8 mouse cellular contexts compared by ENCODE assay signal in the genomic region with DNA sequence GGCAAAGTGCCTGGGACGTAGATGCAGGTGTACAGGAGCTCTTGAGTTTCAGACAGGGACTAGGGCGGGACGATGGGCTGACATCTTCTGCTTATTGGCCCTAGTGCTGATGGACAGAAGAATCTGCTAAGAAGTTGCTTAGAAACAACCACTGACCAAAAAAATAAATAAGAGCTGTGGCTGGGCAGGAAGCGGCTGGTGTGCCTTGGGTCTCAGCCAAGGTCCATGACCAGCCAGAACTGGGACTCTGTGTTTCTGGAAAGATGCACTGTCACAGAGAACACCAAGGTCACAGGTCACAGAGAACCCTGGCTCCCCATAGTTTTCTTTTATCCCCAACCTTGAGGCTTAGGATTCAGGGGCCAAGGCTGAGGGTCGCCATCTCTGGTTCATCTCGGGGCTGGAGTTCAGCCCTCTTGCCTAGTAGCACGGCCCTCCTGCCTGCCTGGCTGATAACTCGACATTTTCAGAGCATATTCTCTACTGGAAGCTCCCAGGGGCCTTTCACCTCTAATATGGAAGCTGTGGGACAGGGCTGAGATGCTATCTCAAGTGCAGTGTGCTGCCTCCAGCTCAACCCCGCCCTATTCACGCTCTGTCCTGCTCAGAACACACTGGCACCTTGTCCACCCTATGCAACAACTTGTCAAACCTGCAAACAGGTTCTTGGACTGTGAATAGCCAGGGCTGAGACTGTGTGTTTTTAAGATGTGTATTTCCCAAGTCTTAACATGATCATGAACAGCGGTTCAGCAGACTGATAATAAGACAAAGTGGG. TPM values are rescaled to one million over a fixed set of nuclear protein-coding genes. Genes with fewer than 3 reads are reported as not detected.
A peak's percentile ranks its signal among the peaks of the same experiment; 100 is the strongest.
DNase-seq lines count a peak whose midpoint lies in the region; ATAC-seq and TF ChIP-seq lines count a peak whose summit lies in the region.

No protein-coding gene starts in this region.

- no peaks in the 10 kb centered on the region for H3K27me3 ChIP-seq in hindbrain, postnatal 0 days (ENCODE audit: insufficient read depth, low read length)
- no peaks in the 10 kb centered on the region for H3K27me3 ChIP-seq in hindbrain, embryonic 14.5 days (ENCODE audit: control insufficient read depth, insufficient read depth, low read length)
- H3K27me3 ChIP-seq in kidney, postnatal 0 days (ENCODE audit: insufficient read depth, low read length): no peaks in the 10 kb centered on the region
- no peaks in the 10 kb centered on the region for H3K27me3 ChIP-seq in megakaryocyte, embryonic 14.5 days (replicated peaks)
- no peaks in the 10 kb centered on the region for H3K27me3 ChIP-seq in intestine, postnatal 0 days (replicated peaks; ENCODE audit: control insufficient read depth, insufficient read depth, low read length)

- peak; percentile 36 for ATAC-seq in hindbrain, postnatal 0 days
- no peak for ATAC-seq in hindbrain, embryonic 14.5 days (ENCODE audit: low FRiP score)
- ATAC-seq in erythroid progenitor cell, adult 5-6 weeks (replicated peaks; ENCODE audit: low FRiP score, poor library complexity, severe bottlenecking): 0 out of 2 replicates have a peak, but pooled peaks have one; percentile 6
- ATAC-seq in kidney, postnatal 0 days (replicated peaks; ENCODE audit: low FRiP score, low read depth): no peak
- ATAC-seq in intestine, postnatal 0 days: no peak

- no peaks in the 10 kb centered on the region for H3K36me3 ChIP-seq in hindbrain, postnatal 0 days (ENCODE audit: insufficient read depth, low read length)
- peaks cover 25% of the 10 kb centered on the region for H3K36me3 ChIP-seq in hindbrain, embryonic 14.5 days (replicated peaks; ENCODE audit: control insufficient read depth, insufficient read depth)
- H3K36me3 ChIP-seq in kidney, postnatal 0 days (ENCODE audit: insufficient read depth, low read length): 0 out of 2 replicates have a peak, but pooled peaks cover 3% of the 10 kb centered on the region
- peaks cover 56% of the 10 kb centered on the region for H3K36me3 ChIP-seq in megakaryocyte, embryonic 14.5 days (replicated peaks; ENCODE audit: low read length)
- peaks cover 11% of the 10 kb centered on the region; the same call in 1 of the 2 replicates for H3K36me3 ChIP-seq in intestine, postnatal 0 days (ENCODE audit: control insufficient read depth, insufficient read depth)

- no peak overlapping the region for H3K4me3 ChIP-seq in hindbrain, postnatal 0 days (ENCODE audit: low read length)
- H3K4me3 ChIP-seq in hindbrain, embryonic 14.5 days (replicated peaks; ENCODE audit: low read length): no peak overlapping the region
- no peak overlapping the region for H3K4me3 ChIP-seq in kidney, postnatal 0 days (replicated peaks; ENCODE audit: low read depth, low read length)
- peak overlapping the region; percentile 42 for H3K4me3 ChIP-seq in megakaryocyte, embryonic 14.5 days (replicated peaks)
- no peak overlapping the region for H3K4me3 ChIP-seq in intestine, postnatal 0 days (ENCODE audit: low read depth, low read length)

- H3K27ac ChIP-seq in hindbrain, postnatal 0 days: no peak overlapping the region
- H3K27ac ChIP-seq in hindbrain, embryonic 14.5 days: no peak overlapping the region
- no peak overlapping the region for H3K27ac ChIP-seq in kidney, postnatal 0 days
- H3K27ac ChIP-seq in intestine, postnatal 0 days (ENCODE audit: low read depth, low read length): no peak overlapping the region

- H3K9ac ChIP-seq in hindbrain, postnatal 0 days (replicated peaks; ENCODE audit: low read length): no peak overlapping the region
- no peak overlapping the region for H3K9ac ChIP-seq in hindbrain, embryonic 14.5 days
- no peak overlapping the region for H3K9ac ChIP-seq in kidney, postnatal 0 days (ENCODE audit: low read depth, low read length)
- H3K9ac ChIP-seq in intestine, postnatal 0 days (ENCODE audit: low read depth, low read length): no peak overlapping the region

- no peaks in the 10 kb centered on the region for H3K9me3 ChIP-seq in hindbrain, postnatal 0 days (ENCODE audit: low read length)
- no peaks in the 10 kb centered on the region for H3K9me3 ChIP-seq in hindbrain, embryonic 14.5 days (ENCODE audit: control insufficient read depth, low read length)
- no peaks in the 10 kb centered on the region for H3K9me3 ChIP-seq in kidney, postnatal 0 days (replicated peaks; ENCODE audit: low read length)
- H3K9me3 ChIP-seq in megakaryocyte, embryonic 14.5 days: no peaks in the 10 kb centered on the region
- no peaks in the 10 kb centered on the region for H3K9me3 ChIP-seq in intestine, postnatal 0 days (ENCODE audit: control insufficient read depth)

- TF ChIP-seq CTCF in hindbrain, postnatal 0 days (IDR thresholded peaks at IDR 0.05; ENCODE audit: low read depth): no peak
- no peak for TF ChIP-seq CTCF in kidney, postnatal 0 days (IDR thresholded peaks at IDR 0.05; ENCODE audit: low read depth)
- no peak for TF ChIP-seq CTCF in intestine, postnatal 0 days (IDR thresholded peaks at IDR 0.05; ENCODE audit: low read depth)

- no peaks in the 10 kb centered on the region for H3K4me1 ChIP-seq in hindbrain, postnatal 0 days (ENCODE audit: insufficient read depth, low read length)
- no peaks in the 10 kb centered on the region for H3K4me1 ChIP-seq in hindbrain, embryonic 14.5 days (replicated peaks; ENCODE audit: control insufficient read depth, insufficient read depth, low read length)
- H3K4me1 ChIP-seq in kidney, postnatal 0 days (replicated peaks; ENCODE audit: insufficient read depth, low read length): 0 out of 2 replicates have a peak, but pooled peaks cover 6% of the 10 kb centered on the region
- H3K4me1 ChIP-seq in megakaryocyte, embryonic 14.5 days: peaks cover 72% of the 10 kb centered on the region
- H3K4me1 ChIP-seq in intestine, postnatal 0 days (replicated peaks; ENCODE audit: control insufficient read depth, insufficient read depth, low read length): no peaks in the 10 kb centered on the region

- no peak overlapping the region for H3K4me2 ChIP-seq in hindbrain, postnatal 0 days (ENCODE audit: low read depth, low read length)
- H3K4me2 ChIP-seq in hindbrain, embryonic 14.5 days (replicated peaks): no peak overlapping the region
- H3K4me2 ChIP-seq in kidney, postnatal 0 days (ENCODE audit: low read length): no peak overlapping the region
- H3K4me2 ChIP-seq in intestine, postnatal 0 days (replicated peaks; ENCODE audit: low read depth): no peak overlapping the region

- intact Hi-C loops in left cerebral cortex, postnatal 4 days (cut with DNase I): no loop called here

- DNase-seq in hindbrain, postnatal 0 days (ENCODE audit: low spot score): peak; percentile 17
- DNase-seq in hindbrain, embryonic 14.5 days (ENCODE audit: low spot score): no peak
- DNase-seq in kidney, postnatal 0 days (ENCODE audit: low spot score): peak; percentile 25
- DNase-seq in natural killer cell, adult 2 months (ENCODE audit: low spot score in 2 of 2): no peak
- no peak for DNase-seq in left cerebral cortex, postnatal 4 days

- 69% methylated on average over 11 of the region's 11 CpGs for WGBS in hindbrain, postnatal 0 days
- 84% methylated on average over 11 of the region's 11 CpGs for WGBS in hindbrain, embryonic 14.5 days
- 76% methylated on average over 11 of the region's 11 CpGs for WGBS in kidney, postnatal 0 days
- WGBS in intestine, postnatal 0 days: 79% methylated on average over 11 of the region's 11 CpGs

RNA-seq across cellular contexts. Expression of gene Ecm1, which starts 6.4 kb away (rescaled TPM):
- total RNA-seq in hindbrain, postnatal 0 days (2014; rRNA removed): 11.4 and 14.3 TPM in 2 replicates
- polyA plus RNA-seq in hindbrain, postnatal 0 days (2015; fragmentation: Nextera tagmentation; extraction: Ambion mirVana): 8.9 and 11.4 TPM in 2 replicates
- 11.1 and 12.5 TPM in 2 replicates for polyA plus RNA-seq in hindbrain, embryonic 14.5 days (2014; fragmentation: Nextera tagmentation; extraction: Ambion mirVana)
- total RNA-seq in erythroid progenitor cell, adult 5-6 weeks (2015; ENCODE audit: low replicate concordance): 6.5 TPM in 1 of 2 replicates, not detected in the other
- not detected in 2 replicates for total RNA-seq in erythroid progenitor cell, adult 5-6 weeks (2017; ENCODE audit: low replicate concordance)
- polyA plus RNA-seq in kidney, postnatal 0 days (2015; fragmentation: Nextera tagmentation; extraction: Ambion mirVana): 173 and 178 TPM in 2 replicates
- polyA plus RNA-seq in megakaryocyte, embryonic 14.5 days (2012; ENCODE audit: insufficient read depth, low replicate concordance): 274 and 549 TPM in 2 replicates
- 35.8 and 39.1 TPM in 2 replicates for polyA plus RNA-seq in intestine, postnatal 0 days (2015; fragmentation: Nextera tagmentation; extraction: Ambion mirVana)
- 10 to 100 TPM; 10.9 to 11.3 TPM for total RNA-seq in left cerebral cortex, postnatal 4 days (2021)

RNA-seq across cellular contexts. Expression of gene Tars2, which starts 27.1 kb away (rescaled TPM):
- total RNA-seq in hindbrain, postnatal 0 days (2014; rRNA removed): 32.8 and 40.3 TPM in 2 replicates
- polyA plus RNA-seq in hindbrain, postnatal 0 days (2015; fragmentation: Nextera tagmentation; extraction: Ambion mirVana): 39.5 and 40.9 TPM in 2 replicates
- polyA plus RNA-seq in hindbrain, embryonic 14.5 days (2014; fragmentation: Nextera tagmentation; extraction: Ambion mirVana): 43.2 and 49.0 TPM in 2 replicates
- 0.84 and 15.9 TPM in 2 replicates for total RNA-seq in erythroid progenitor cell, adult 5-6 weeks (2015; ENCODE audit: low replicate concordance)
- 8.0 and 20.9 TPM in 2 replicates for total RNA-seq in erythroid progenitor cell, adult 5-6 weeks (2017; ENCODE audit: low replicate concordance)
- 28.7 and 34.7 TPM in 2 replicates for polyA plus RNA-seq in kidney, postnatal 0 days (2015; fragmentation: Nextera tagmentation; extraction: Ambion mirVana)
- 22.7 and 22.9 TPM in 2 replicates for polyA plus RNA-seq in megakaryocyte, embryonic 14.5 days (2012; ENCODE audit: insufficient read depth, low replicate concordance)
- polyA plus RNA-seq in intestine, postnatal 0 days (2015; fragmentation: Nextera tagmentation; extraction: Ambion mirVana): 14.9 TPM in 2 replicates
- 10 to 100 TPM; 40.0 to 43.4 TPM for total RNA-seq in left cerebral cortex, postnatal 4 days (2021)

RNA-seq across cellular contexts. Expression of gene Adamtsl4, which starts 45.2 kb away (rescaled TPM):
- total RNA-seq in hindbrain, postnatal 0 days (2014; rRNA removed): 1.0 and 1.6 TPM in 2 replicates
- 1.4 and 2.1 TPM in 2 replicates for polyA plus RNA-seq in hindbrain, postnatal 0 days (2015; fragmentation: Nextera tagmentation; extraction: Ambion mirVana)
- polyA plus RNA-seq in hindbrain, embryonic 14.5 days (2014; fragmentation: Nextera tagmentation; extraction: Ambion mirVana): 0.35 and 1.3 TPM in 2 replicates
- total RNA-seq in erythroid progenitor cell, adult 5-6 weeks (2015; ENCODE audit: low replicate concordance): 0.84 TPM in 1 of 2 replicates, not detected in the other
- total RNA-seq in erythroid progenitor cell, adult 5-6 weeks (2017; ENCODE audit: low replicate concordance): 0.39 and 1.2 TPM in 2 replicates
- 3.6 TPM in 2 replicates for polyA plus RNA-seq in kidney, postnatal 0 days (2015; fragmentation: Nextera tagmentation; extraction: Ambion mirVana)
- 0.83 TPM in 1 of 2 replicates, not detected in the other for polyA plus RNA-seq in megakaryocyte, embryonic 14.5 days (2012; ENCODE audit: insufficient read depth, low replicate concordance)
- polyA plus RNA-seq in intestine, postnatal 0 days (2015; fragmentation: Nextera tagmentation; extraction: Ambion mirVana): 3.2 and 3.8 TPM in 2 replicates
- total RNA-seq in left cerebral cortex, postnatal 4 days (2021): 1 to 10 TPM; 1.4 to 1.9 TPM

Comparison
In these comparisons a context has a peak if more than half of its experiments do, and no peak if none do; other contexts are left out.
1. ATAC-seq: peak in hindbrain, postnatal 0 days (single experiment) and erythroid progenitor cell, adult 5-6 weeks (single experiment); none in hindbrain, embryonic 14.5 days (single experiment), kidney, postnatal 0 days (single experiment) and intestine, postnatal 0 days (single experiment).
2. DNase-seq: peak in hindbrain, postnatal 0 days (single experiment) and kidney, postnatal 0 days (single experiment); none in hindbrain, embryonic 14.5 days (single experiment), natural killer cell, adult 2 months (0 of 2) and left cerebral cortex, postnatal 4 days (single experiment).